Mouse (Mus musculus): Measurements from ENCODE around the gene Fgfr2. TPM values are rescaled to one million over a fixed set of nuclear protein-coding genes. Genes with fewer than 3 reads are reported as not detected.

Gene Fgfr2
- polyA plus RNA-seq, 1 experiment from 2014 or later = 93.6 TPM

DNA sequence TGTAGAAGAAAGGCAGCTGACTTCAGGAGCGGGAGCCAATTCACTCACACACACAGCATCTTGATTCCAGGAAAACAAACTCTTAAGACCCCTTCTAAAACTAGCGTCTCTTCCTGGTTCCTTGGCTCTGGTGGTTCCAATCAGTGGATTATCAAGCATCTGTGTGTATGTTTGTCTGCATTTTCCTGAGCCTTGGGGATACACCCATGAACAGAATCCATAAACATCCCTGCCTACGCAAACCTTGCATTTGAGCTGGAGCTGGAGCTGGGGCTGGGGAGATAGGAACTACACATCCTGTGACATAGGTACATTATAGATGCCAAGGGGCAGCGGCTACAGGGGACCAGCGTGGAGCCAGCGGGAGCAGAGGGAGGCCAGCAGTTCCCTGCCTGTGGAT is 2808.5 kb downstream of the Fgfr2 start:
- Histone ChIP-seq H3K4me3 (ENCODE audit: low read depth, low read length) (no peak overlapping the region), H3K27me3 (ENCODE audit: control insufficient read depth, insufficient read depth, low read length) (no peaks in the 10 kb centered on the region), H3K36me3 (ENCODE audit: control insufficient read depth, insufficient read depth, low read length) (no peaks in the 10 kb centered on the region), H3K27ac (ENCODE audit: low read depth, low read length) (no peak overlapping the region), H3K9ac (ENCODE audit: low read length) (no peak overlapping the region), H3K4me2 (ENCODE audit: low read depth, low read length, severe bottlenecking) (no peak overlapping the region), H3K4me1 (replicated peaks; ENCODE audit: control insufficient read depth, insufficient read depth, low read length) (peaks cover under 1% of the 10 kb centered on the region; the same call in 1 of the 2 replicates), H3K9me3 (ENCODE audit: control insufficient read depth, low read length) (no peaks in the 10 kb centered on the region)
- WGBS = 94% methylated on average over 6 of the region's 6 CpGs
- DNase-seq (ENCODE audit: low spot score) (no peak), ATAC-seq (replicated peaks; ENCODE audit: low FRiP score) (no peak)

DNA sequence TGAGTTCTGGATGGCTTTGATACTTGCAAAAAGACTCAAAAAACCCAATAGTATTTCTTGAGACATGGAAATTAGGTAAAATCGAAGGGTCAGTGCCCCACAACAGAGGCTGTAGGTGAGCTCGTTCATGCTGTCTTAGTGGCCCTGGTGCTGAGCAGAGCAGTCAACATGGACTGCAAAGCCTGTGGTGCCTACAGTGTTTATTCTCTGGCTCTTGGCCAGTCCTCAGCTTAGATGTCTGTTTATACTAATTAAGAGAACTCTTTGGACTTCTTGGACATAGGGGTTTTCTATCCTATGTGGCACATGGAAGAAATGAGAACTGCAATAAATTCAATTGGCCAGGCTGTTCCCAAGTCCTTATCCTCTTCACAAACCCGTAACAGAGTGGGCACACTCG is 2811.8 kb downstream of the Fgfr2 start:
- WGBS = 88% methylated on average over 4 of the region's 4 CpGs
- Histone ChIP-seq H3K36me3 (ENCODE audit: control insufficient read depth, insufficient read depth, low read length) (no peaks in the 10 kb centered on the region), H3K4me2 (ENCODE audit: low read depth, low read length, severe bottlenecking) (no peak overlapping the region)

DNA sequence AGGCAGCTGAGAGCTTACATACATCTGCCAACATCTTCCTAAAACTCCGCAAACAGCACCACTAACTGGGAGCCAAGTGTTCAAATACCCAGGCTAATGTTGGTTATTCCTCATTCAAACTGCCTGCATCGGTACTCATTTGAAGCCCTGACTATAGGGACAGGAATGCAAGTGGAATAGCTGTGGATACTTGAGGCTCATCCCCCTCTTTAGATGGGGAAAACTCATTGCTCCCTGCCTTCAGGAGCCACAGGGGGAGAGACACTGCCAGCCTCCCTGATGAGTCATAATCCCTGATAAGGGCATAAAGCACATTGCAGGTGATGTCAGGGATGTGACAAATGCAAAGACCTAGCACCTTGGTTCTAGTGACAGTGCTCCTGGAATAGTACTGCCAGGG is 2814.0 kb downstream of the Fgfr2 start:
- Histone ChIP-seq H3K4me3 (ENCODE audit: low read depth, low read length) (no peak overlapping the region), H3K4me1 (replicated peaks; ENCODE audit: control insufficient read depth, insufficient read depth, low read length) (no peaks in the 10 kb centered on the region), H3K36me3 (ENCODE audit: control insufficient read depth, insufficient read depth, low read length) (no peaks in the 10 kb centered on the region), H3K9ac (ENCODE audit: low read length) (no peak overlapping the region), H3K4me2 (ENCODE audit: low read depth, low read length, severe bottlenecking) (no peak overlapping the region), H3K27ac (ENCODE audit: low read depth, low read length) (no peak overlapping the region), H3K9me3 (ENCODE audit: control insufficient read depth, low read length) (no peaks in the 10 kb centered on the region), H3K27me3 (ENCODE audit: control insufficient read depth, insufficient read depth, low read length) (no peaks in the 10 kb centered on the region)
- ATAC-seq (replicated peaks; ENCODE audit: low FRiP score) = no peak
- 90% methylated on average over 2 of the region's 2 CpGs for WGBS
- no peak for DNase-seq (ENCODE audit: low spot score)

More for the DNA sequence above, 2811.8 kb downstream of the Fgfr2 start:
- Histone ChIP-seq H3K27ac (ENCODE audit: low read depth, low read length) (no peak overlapping the region), H3K27me3 (ENCODE audit: control insufficient read depth, insufficient read depth, low read length) (no peaks in the 10 kb centered on the region), H3K4me3 (ENCODE audit: low read depth, low read length) (no peak overlapping the region), H3K9ac (ENCODE audit: low read length) (no peak overlapping the region), H3K9me3 (ENCODE audit: control insufficient read depth, low read length) (no peaks in the 10 kb centered on the region), H3K4me1 (replicated peaks; ENCODE audit: control insufficient read depth, insufficient read depth, low read length) (no peaks in the 10 kb centered on the region)
- ATAC-seq (replicated peaks; ENCODE audit: low FRiP score) (no peak), DNase-seq (ENCODE audit: low spot score) (no peak)

DNA sequence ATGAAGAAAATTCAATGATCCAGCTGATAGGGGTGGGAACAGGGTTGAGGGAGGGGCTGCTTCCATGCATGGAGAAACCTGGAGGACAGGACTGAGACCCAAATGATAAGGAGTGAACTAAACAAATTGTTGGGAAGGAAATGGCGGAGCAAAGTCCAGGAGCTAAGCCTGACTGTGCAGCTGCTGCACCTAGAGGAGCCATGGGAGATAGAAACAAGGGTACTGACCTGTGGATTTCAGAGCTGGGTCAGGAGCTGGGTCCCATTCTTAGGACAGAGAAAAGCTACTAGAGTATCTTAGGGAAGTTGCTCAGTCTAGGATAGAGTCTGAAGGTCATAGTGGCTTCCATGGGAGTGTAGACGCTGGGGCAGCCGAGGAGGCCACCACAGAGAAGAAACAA is 2816.1 kb downstream of the Fgfr2 start:
- DNase-seq (ENCODE audit: low spot score) (no peak), ATAC-seq (replicated peaks; ENCODE audit: low FRiP score) (no peak)
- Histone ChIP-seq H3K9me3 (ENCODE audit: control insufficient read depth, low read length) (no peaks in the 10 kb centered on the region), H3K4me2 (ENCODE audit: low read depth, low read length, severe bottlenecking) (no peak overlapping the region), H3K27ac (ENCODE audit: low read depth, low read length) (no peak overlapping the region), H3K4me3 (ENCODE audit: low read depth, low read length) (no peak overlapping the region), H3K4me1 (replicated peaks; ENCODE audit: control insufficient read depth, insufficient read depth, low read length) (no peaks in the 10 kb centered on the region), H3K36me3 (ENCODE audit: control insufficient read depth, insufficient read depth, low read length) (no peaks in the 10 kb centered on the region), H3K9ac (ENCODE audit: low read length) (no peak overlapping the region), H3K27me3 (ENCODE audit: control insufficient read depth, insufficient read depth, low read length) (no peaks in the 10 kb centered on the region)
- 92% methylated on average over 3 of the region's 3 CpGs for WGBS

DNA sequence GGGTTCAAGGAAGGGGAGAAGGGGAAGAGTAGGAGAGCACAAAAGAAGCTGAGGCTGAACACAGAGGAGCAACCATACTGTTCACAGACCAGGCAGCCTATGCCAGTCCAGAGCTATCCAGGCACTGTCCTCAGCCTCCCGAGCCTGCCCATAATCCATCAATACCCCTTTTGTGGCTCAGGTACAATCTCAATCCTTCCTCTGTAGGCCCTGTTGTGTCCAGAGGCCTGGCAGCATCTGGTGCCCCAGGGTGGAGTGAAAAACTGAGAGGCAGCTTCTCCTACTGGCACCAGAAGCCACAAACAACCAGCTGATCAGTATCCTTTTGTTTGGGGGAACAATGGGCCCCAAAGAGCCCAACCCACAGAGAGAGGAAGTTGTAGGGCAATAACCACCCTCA is 2818.5 kb downstream of the Fgfr2 start:
- H3K4me3 ChIP-seq (ENCODE audit: low read depth, low read length) = no peak overlapping the region
- WGBS = 100% methylated on average over 1 of the region's 1 CpGs
- DNase-seq (ENCODE audit: low spot score) = no peak
- H3K4me2 ChIP-seq (ENCODE audit: low read depth, low read length, severe bottlenecking) = no peak overlapping the region
- no peak overlapping the region for H3K9ac ChIP-seq (ENCODE audit: low read length)
- no peaks in the 10 kb centered on the region for H3K36me3 ChIP-seq (ENCODE audit: control insufficient read depth, insufficient read depth, low read length)
- ATAC-seq (replicated peaks; ENCODE audit: low FRiP score) = no peak
- no peaks in the 10 kb centered on the region for H3K27me3 ChIP-seq (ENCODE audit: control insufficient read depth, insufficient read depth, low read length)
- H3K9me3 ChIP-seq (ENCODE audit: control insufficient read depth, low read length) = no peaks in the 10 kb centered on the region
- H3K4me1 ChIP-seq (replicated peaks; ENCODE audit: control insufficient read depth, insufficient read depth, low read length) = no peaks in the 10 kb centered on the region
- no peak overlapping the region for H3K27ac ChIP-seq (ENCODE audit: low read depth, low read length)

DNA sequence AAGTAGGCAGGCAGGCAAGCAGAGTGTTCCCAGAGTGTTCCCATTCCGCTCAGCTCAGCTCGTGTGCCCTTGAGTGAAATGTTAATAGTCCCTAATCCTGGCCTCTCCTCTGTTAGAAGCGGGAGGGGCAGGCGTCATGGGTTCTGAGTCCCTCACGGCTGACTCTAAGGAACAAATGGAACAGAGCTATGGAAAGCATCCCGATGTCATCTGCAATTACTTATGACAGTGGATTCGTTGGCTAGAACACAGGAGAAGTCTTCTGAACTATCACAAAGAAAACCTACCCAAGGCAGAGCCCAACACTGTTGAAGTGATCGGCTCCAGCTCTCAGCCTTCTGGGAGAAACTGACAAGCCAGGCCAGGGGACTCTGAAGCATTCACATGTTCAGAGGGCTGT is 2819.7 kb downstream of the Fgfr2 start:
- no peak overlapping the region for H3K4me3 ChIP-seq (ENCODE audit: low read depth, low read length)
- ATAC-seq (replicated peaks; ENCODE audit: low FRiP score) (no peak), DNase-seq (ENCODE audit: low spot score) (no peak)
- H3K4me2 ChIP-seq (ENCODE audit: low read depth, low read length, severe bottlenecking) = no peak overlapping the region
- H3K9ac ChIP-seq (ENCODE audit: low read length) = no peak overlapping the region
- H3K36me3 ChIP-seq (ENCODE audit: control insufficient read depth, insufficient read depth, low read length) = no peaks in the 10 kb centered on the region
- H3K27ac ChIP-seq (ENCODE audit: low read depth, low read length) = no peak overlapping the region
- no peaks in the 10 kb centered on the region for H3K9me3 ChIP-seq (ENCODE audit: control insufficient read depth, low read length)
- no peaks in the 10 kb centered on the region for H3K4me1 ChIP-seq (replicated peaks; ENCODE audit: control insufficient read depth, insufficient read depth, low read length)
- H3K27me3 ChIP-seq (ENCODE audit: control insufficient read depth, insufficient read depth, low read length) = no peaks in the 10 kb centered on the region
- WGBS = 53% methylated on average over 8 of the region's 8 CpGs

DNA sequence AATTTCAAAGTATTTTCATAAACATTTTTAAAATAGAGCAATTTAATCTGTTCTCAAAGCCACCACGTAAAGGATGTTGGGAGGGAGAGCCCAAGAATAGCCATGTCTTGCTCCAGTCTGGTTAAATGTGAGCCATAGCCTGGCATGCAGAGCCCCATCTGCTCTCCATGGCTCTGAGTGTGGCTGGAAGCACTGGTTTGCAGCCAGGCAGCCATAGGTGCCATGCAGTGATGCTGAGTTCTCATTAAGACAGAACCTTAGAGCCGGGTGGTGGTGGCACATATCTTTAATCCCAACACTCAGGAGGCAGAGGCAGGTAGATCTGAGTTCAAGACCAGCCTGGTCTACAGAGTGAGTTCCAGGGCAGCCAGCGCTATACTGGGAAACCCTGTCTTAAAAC is 2822.5 kb downstream of the Fgfr2 start:
- no peaks in the 10 kb centered on the region for H3K36me3 ChIP-seq (ENCODE audit: control insufficient read depth, insufficient read depth, low read length)
- DNase-seq (ENCODE audit: low spot score) = no peak
- H3K4me3 ChIP-seq (ENCODE audit: low read depth, low read length) = no peak overlapping the region
- H3K27ac ChIP-seq (ENCODE audit: low read depth, low read length) = no peak overlapping the region
- no peaks in the 10 kb centered on the region for H3K27me3 ChIP-seq (ENCODE audit: control insufficient read depth, insufficient read depth, low read length)
- no peak overlapping the region for H3K9ac ChIP-seq (ENCODE audit: low read length)
- no peaks in the 10 kb centered on the region for H3K9me3 ChIP-seq (ENCODE audit: control insufficient read depth, low read length)
- ATAC-seq (replicated peaks; ENCODE audit: low FRiP score) = no peak
- no peak overlapping the region for H3K4me2 ChIP-seq (ENCODE audit: low read depth, low read length, severe bottlenecking)
- no peaks in the 10 kb centered on the region for H3K4me1 ChIP-seq (replicated peaks; ENCODE audit: control insufficient read depth, insufficient read depth, low read length)
- 91% methylated on average over 3 of the region's 3 CpGs for WGBS

DNA sequence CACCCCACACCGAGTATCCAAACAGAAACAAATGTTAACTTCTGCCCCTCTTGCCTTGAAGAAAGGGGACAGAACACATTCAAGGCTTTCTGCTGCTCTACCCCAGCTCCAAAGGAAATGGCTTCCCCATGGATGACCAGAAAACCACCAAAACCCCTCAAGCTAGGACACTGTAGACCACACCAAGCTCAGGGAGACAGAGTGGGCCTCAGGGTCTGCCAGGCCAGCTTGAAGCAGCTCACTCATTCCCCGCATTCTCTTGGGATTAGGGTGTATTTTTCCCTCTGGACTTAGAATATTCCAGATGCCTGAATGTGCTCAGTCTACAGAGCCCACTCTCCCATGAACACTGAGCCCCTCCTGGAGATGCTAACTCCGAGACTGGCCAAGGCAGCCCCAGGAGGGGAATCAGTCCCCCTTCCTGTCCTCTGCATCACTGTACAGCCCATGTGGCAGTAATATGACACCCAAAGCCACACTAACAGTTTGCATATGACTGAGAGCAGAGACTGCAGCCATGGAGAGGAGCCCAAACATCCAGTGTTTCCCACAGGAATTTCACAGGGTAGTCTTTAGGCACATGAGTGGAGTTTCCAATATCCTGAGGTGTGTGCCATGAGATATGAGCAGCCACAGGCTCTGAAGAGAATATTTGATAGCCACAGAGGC is 2824.1 kb downstream of the Fgfr2 start:
- H3K4me3 ChIP-seq (ENCODE audit: low read depth, low read length) = no peak overlapping the region
- no peak for DNase-seq (ENCODE audit: low spot score)
- no peak overlapping the region for H3K27ac ChIP-seq (ENCODE audit: low read depth, low read length)
- H3K4me2 ChIP-seq (ENCODE audit: low read depth, low read length, severe bottlenecking) = no peak overlapping the region
- H3K4me1 ChIP-seq (replicated peaks; ENCODE audit: control insufficient read depth, insufficient read depth, low read length) = no peaks in the 10 kb centered on the region
- H3K36me3 ChIP-seq (ENCODE audit: control insufficient read depth, insufficient read depth, low read length) = no peaks in the 10 kb centered on the region
- H3K27me3 ChIP-seq (ENCODE audit: control insufficient read depth, insufficient read depth, low read length) = no peaks in the 10 kb centered on the region
- ATAC-seq (replicated peaks; ENCODE audit: low FRiP score) = no peak
- no peaks in the 10 kb centered on the region for H3K9me3 ChIP-seq (ENCODE audit: control insufficient read depth, low read length)
- no peak overlapping the region for H3K9ac ChIP-seq (ENCODE audit: low read length)
- 79% methylated on average over 3 of the region's 3 CpGs for WGBS

DNA sequence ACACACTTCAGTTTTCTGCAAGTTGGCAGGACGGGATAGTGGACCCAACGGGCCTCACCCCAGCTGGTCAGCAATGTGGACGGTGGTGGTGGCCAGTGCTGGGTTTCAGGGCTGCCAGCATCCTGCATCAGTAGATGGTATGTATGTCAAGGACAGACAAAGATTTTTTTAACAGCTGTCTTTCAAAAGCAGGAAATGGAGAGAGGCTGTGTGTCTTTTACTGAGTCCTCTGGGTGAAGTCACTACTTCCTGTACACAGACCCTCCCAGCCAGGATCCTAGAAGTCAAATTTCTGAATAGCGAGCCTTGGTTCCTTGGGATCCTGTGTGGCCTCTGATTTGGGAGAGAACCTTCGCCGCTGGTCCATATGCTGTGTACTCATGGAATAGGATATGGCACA is 2832.0 kb downstream of the Fgfr2 start:
- Histone ChIP-seq H3K4me2 (ENCODE audit: low read depth, low read length, severe bottlenecking) (no peak overlapping the region), H3K36me3 (ENCODE audit: control insufficient read depth, insufficient read depth, low read length) (no peaks in the 10 kb centered on the region), H3K27me3 (ENCODE audit: control insufficient read depth, insufficient read depth, low read length) (no peaks in the 10 kb centered on the region), H3K27ac (ENCODE audit: low read depth, low read length) (no peak overlapping the region), H3K4me1 (replicated peaks; ENCODE audit: control insufficient read depth, insufficient read depth, low read length) (peaks cover 7% of the 10 kb centered on the region), H3K9me3 (ENCODE audit: control insufficient read depth, low read length) (no peaks in the 10 kb centered on the region), H3K4me3 (ENCODE audit: low read depth, low read length) (no peak overlapping the region), H3K9ac (ENCODE audit: low read length) (no peak overlapping the region)
- 75% methylated on average over 6 of the region's 6 CpGs for WGBS
- ATAC-seq (replicated peaks; ENCODE audit: low FRiP score) = no peak
- no peak for DNase-seq (ENCODE audit: low spot score)
